Mouse (Mus musculus): Measurements from ENCODE around the gene Armc10.

DNA sequence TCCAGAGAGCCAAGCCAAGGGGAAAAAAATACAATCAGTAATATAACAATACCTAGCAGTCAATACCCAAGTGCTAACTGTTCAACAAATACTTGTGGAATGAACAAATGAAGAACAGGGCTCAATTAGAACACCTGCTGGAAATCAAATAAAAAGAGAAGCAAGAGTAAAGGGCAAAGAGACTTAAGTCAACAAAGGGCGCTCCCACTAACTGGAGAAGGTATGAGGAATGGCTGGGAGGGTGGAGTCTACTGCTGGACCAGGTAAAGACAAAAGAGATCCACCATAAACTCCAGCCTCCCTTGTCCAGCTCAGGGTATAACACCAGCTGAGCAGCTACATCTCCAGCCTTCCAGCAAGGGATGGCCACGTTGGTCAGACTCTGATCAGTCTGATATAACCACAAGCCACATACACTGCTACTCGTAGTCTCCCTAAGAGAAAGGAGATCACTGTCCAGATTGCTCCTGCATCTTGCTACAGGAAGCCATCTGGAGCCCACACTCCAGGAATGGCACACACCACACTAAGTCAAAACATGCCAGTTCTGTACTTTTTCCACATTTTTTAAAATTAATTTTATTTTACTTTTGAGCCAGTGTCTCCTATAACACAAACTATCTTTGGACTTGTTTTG, 49.4 kb downstream of the Armc10 start:
- TF ChIP-seq CTCF (IDR thresholded peaks at IDR 0.05; ENCODE audit: borderline replicate concordance, insufficient read depth, low read length) (no peak), POLR2A (IDR thresholded peaks at IDR 0.05; ENCODE audit: low read depth, low read length) (no peak)
